Mouse (Mus musculus): ENCODE results near the gene Adgrf4. TPM values are rescaled to one million over a fixed set of nuclear protein-coding genes. Genes with fewer than 3 reads are reported as not detected.

The Adgrf4 gene
- polyA plus RNA-seq, 1 experiment from 2014 or later: 0.14 TPM

GRCm38 (mm10) chr17:42613043-42613737, 78.9 kb downstream of the Adgrf4 start:
- Histone ChIP-seq H3K9ac (replicated peaks) (no peak overlapping the region), H3K36me3 (no peaks in the 10 kb centered on the region), H3K4me2 (replicated peaks) (no peak overlapping the region), H3K4me3 (no peak overlapping the region), H3K27me3 (no peaks in the 10 kb centered on the region), H3K4me1 (no peaks in the 10 kb centered on the region), H3K9me3 (no peaks in the 10 kb centered on the region), H3K27ac (replicated peaks) (no peak overlapping the region)
- ATAC-seq (replicated peaks): peak; percentile 75; the same call in 1 of the 2 replicates
- 30% methylated on average over 6 of the region's 6 CpGs for WGBS

GRCm38 (mm10) chr17:42611295-42611694, 80.8 kb downstream of the Adgrf4 start, which contains the start of gene Opn5:
Gene Opn5, minus strand, starts transcription at chr17:42611395.
- 85% methylated on average over 8 of the region's 8 CpGs for WGBS
- H3K27ac ChIP-seq (replicated peaks): no peak within 1 kb of the TSS
- no peak for ATAC-seq (replicated peaks)
- H3K4me3 ChIP-seq: no peak within 1 kb of the TSS
- H3K27me3 ChIP-seq: no peaks in the 10 kb centered on the region
- no peaks in the 10 kb centered on the region for H3K36me3 ChIP-seq
- H3K4me2 ChIP-seq (replicated peaks): no peak within 1 kb of the TSS
- no peaks in the 10 kb centered on the region for H3K4me1 ChIP-seq
- H3K9me3 ChIP-seq: no peaks in the 10 kb centered on the region
- H3K9ac ChIP-seq (replicated peaks): no peak within 1 kb of the TSS

GRCm38 (mm10) chr17:42608270-42608669, 83.8 kb downstream of the Adgrf4 start:
- no peak overlapping the region for H3K4me3 ChIP-seq
- no peaks in the 10 kb centered on the region for H3K4me1 ChIP-seq
- H3K36me3 ChIP-seq: no peaks in the 10 kb centered on the region
- ATAC-seq (replicated peaks): no peak
- no peak overlapping the region for H3K27ac ChIP-seq (replicated peaks)
- H3K27me3 ChIP-seq: no peaks in the 10 kb centered on the region
- WGBS: 7% methylated on average over 3 of the region's 3 CpGs
- H3K9ac ChIP-seq (replicated peaks): no peak overlapping the region
- no peak overlapping the region for H3K4me2 ChIP-seq (replicated peaks)
- no peaks in the 10 kb centered on the region for H3K9me3 ChIP-seq

Other genes starting within 250 kb of the Adgrf4 start
- not detected in 2 replicates for gene Opn5, start 80.9 kb downstream of the Adgrf4 start, polyA plus RNA-seq (2015; fragmentation: Nextera tagmentation; extraction: Ambion mirVana)
- gene Adgrf2, start 49.9 kb upstream of the Adgrf4 start, polyA plus RNA-seq (2015; fragmentation: Nextera tagmentation; extraction: Ambion mirVana): 0.08 TPM in 2 replicates
- 7.4 and 8.6 TPM in 2 replicates for gene Cd2ap, start 184.4 kb upstream of the Adgrf4 start, polyA plus RNA-seq (2015; fragmentation: Nextera tagmentation; extraction: Ambion mirVana)

Measured in forebrain, embryonic 15.5 days (tissue).